Mouse (Mus musculus) central nervous system, embryonic 18 days (tissue): ENCODE results near the gene Ubr2. TPM values are rescaled to one million over a fixed set of nuclear protein-coding genes. Genes with fewer than 3 reads are reported as not detected.

ENCODE experiments used
- polyA plus RNA-seq: library from polyadenylated mRNA; depleted of rRNA; stranded (reverse); fragments of >200 nt; gene quantifications from 2 replicates; pipeline ENCODE4 v1.2.3, GENCODE M21; 2012; rRNA removed

Ubr2 gene
- 34.7 and 35.2 TPM in 2 replicates for polyA plus RNA-seq

DNA sequence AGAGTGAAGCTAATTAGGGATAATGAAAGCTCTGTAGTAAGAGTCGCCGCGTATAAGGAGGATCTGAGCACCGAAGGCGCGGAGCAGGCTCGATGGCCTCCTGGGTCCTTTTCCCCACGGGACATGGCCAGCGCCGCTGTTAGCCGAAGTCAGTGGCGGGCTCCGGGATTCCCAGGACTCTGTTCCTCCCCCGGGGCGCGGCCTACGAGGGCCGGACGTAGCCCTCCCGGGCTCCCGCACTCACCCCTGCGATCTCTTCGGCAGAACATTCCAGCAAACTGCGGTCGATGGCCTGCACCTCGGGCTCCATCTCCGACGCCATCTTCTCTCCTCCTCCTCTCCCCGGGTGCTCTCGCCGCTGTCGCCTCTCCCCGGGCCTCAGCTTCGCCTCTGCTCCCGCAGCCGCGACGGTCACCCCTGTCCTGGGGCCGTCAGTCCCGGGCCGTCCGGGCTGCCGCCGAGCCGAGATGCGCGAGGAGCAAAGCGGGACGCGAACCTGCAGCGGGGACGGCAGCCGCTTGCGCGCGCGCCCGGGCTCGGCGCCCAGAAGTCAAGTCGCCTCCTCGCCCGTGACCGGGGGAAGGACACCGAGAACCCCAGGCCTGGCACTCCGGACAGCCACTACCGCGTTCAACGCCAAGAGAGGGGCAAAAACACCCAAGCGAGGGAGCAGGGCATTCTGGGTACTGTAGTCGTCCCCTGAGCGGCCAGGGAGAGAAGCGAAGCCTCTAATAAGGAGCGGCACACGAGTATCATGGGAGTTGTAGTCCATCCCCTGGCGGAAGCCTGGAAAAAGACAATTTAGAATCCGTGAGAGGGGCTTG, at the start of gene Ubr2:
Gene Ubr2 (minus strand): TSS at position 659 of the 824 bp plus-strand sequence.

DNA sequence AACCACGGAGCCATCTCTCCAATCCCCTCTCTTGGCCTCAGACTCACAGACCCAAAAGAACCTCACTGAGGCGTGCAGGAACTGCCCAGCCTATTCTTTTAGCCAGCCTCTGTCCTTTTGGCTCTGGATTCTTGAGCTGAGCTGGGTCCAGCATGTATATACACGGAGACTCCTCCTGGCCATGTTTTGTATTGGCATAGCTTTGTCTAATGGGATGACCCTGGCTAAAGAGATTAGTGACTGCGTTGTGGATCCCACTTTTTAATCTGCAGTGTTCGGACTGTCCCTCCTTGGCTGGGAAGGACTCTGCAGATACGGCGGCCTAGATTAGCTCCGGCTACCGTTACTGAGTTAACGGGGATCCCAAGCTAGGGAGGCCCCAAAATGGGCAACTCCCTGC, 100.2 kb downstream of the Ubr2 start, which contains the start of gene Prph2:
Gene Prph2 (plus strand): TSS at position 274 of the 400 bp plus-strand sequence.

GRCm38 (mm10) chr17:46890116-46890815, 120.1 kb downstream of the Ubr2 start, which contains the start of gene Tbcc:
Tbcc (plus strand) TSS chr17:46890684.

Other genes with a start within 250 kb of the Ubr2 start
- 0.07 TPM in 1 of 2 replicates, not detected in the other for gene Ptcra, start 246.8 kb downstream of the Ubr2 start, polyA plus RNA-seq
- 52.9 and 53.6 TPM in 2 replicates for gene 2310039H08Rik, start 237.9 kb downstream of the Ubr2 start, polyA plus RNA-seq
- gene Rpl7l1, start 227.9 kb downstream of the Ubr2 start, polyA plus RNA-seq = 67.6 and 73.0 TPM in 2 replicates
- 21.7 and 22.8 TPM in 2 replicates for gene Bicral, start 152.1 kb downstream of the Ubr2 start, polyA plus RNA-seq
- gene Tbcc, start 119.9 kb downstream of the Ubr2 start, polyA plus RNA-seq = 29.4 and 29.5 TPM in 2 replicates
- 0.04 TPM in 1 of 2 replicates, not detected in the other for gene Prph2, start 100.1 kb downstream of the Ubr2 start, polyA plus RNA-seq